Mouse (Mus musculus) heart, postnatal 0 days (tissue): ENCODE measurements around the gene Ggt7. TPM values are rescaled to one million over a fixed set of nuclear protein-coding genes. Genes with fewer than 3 reads are reported as not detected.

Experiments used
- ATAC-seq: fragments of 200-750 bp; cut with Nextera tagmentation; 2 replicates; pipeline ENCODE4 v1.8.0; 2017; ENCODE audit warnings: low read depth, moderate number of reproducible peaks, moderate library complexity; ENCODE audit not compliant: insufficient read depth
- DNase-seq: peaks from one replicate; pipeline ENCODE4 v3.0.0-alpha.2; 2016; ENCODE audit warnings: low spot score
- H3K27ac ChIP-seq: fragments of 300-500 bp; sonication (generic); 2 replicates; pipeline ENCODE4 v1.5.1; 2014; ENCODE audit warnings: low read depth, mild to moderate bottlenecking
- H3K27me3 ChIP-seq: fragments of 300-500 bp; sonication (generic); 2 replicates; pipeline ENCODE4 v1.6.1; 2014; ENCODE audit warnings: low read length, mixed read lengths; ENCODE audit not compliant: control insufficient read depth, insufficient read depth
- H3K36me3 ChIP-seq: fragments of 300-500 bp; sonication (generic); replicated peaks from 2 replicates; pipeline ENCODE4 v1.6.1; 2014; ENCODE audit warnings: low read length, mixed read lengths; ENCODE audit not compliant: control insufficient read depth, insufficient read depth
- H3K4me1 ChIP-seq: fragments of 300-500 bp; sonication (generic); 2 replicates; pipeline ENCODE4 v1.6.1; 2014; ENCODE audit warnings: antibody characterized with exemption; ENCODE audit not compliant: control insufficient read depth, insufficient read depth
- H3K4me2 ChIP-seq: fragments of 300-500 bp; sonication (generic); 2 replicates; pipeline ENCODE4 v1.6.1; 2014; ENCODE audit warnings: low read depth, mild to moderate bottlenecking, low read length, moderate library complexity
- H3K4me3 ChIP-seq: fragments of 300-500 bp; sonication (generic); 2 replicates; pipeline ENCODE4 v1.5.1; 2014; ENCODE audit warnings: low read depth, low read length
- H3K9ac ChIP-seq: fragments of 300-500 bp; sonication (generic); replicated peaks from 2 replicates; pipeline ENCODE4 v1.6.1; 2014; ENCODE audit warnings: low read depth, low read length, mixed read lengths
- H3K9me3 ChIP-seq: fragments of 300-500 bp; sonication (generic); replicated peaks from 2 replicates; pipeline ENCODE4 v1.6.1; 2016; ENCODE audit warnings: low read length; ENCODE audit not compliant: control insufficient read depth
- CTCF ChIP-seq: IDR thresholded peaks from 2 replicates; pipeline ENCODE4 v1.5.1; 2016; ENCODE audit warnings: antibody characterized with exemption, control low read depth, low read depth
- EP300 ChIP-seq: IDR thresholded peaks from 2 replicates; pipeline ENCODE4 v1.6.1; 2016; ENCODE audit warnings: antibody characterized with exemption, low read depth
- WGBS: fragments of 180-500 bp; shearing (Covaris S2); extraction: QIAGEN DNeasy Blood & Tissue Kit; methylation state at CpG from one replicate; pipeline ENCODE4 v1.1.7; 2014; 5-methylcytosine and 5-hydroxymethylcytosine counted together
- polyA plus RNA-seq: library from polyadenylated mRNA; unstranded; fragments of >200 nt; fragmentation: Nextera tagmentation; extraction: Ambion mirVana; gene quantifications from 2 replicates; pipeline ENCODE4 v1.2.1, GENCODE M21; 2015
- total RNA-seq: library from RNA; depleted of rRNA; stranded (reverse); fragments of >200 nt; gene quantifications from 2 replicates; pipeline ENCODE4 v1.2.3, GENCODE M21; 2014; ENCODE audit warnings: low replicate concordance; rRNA removed

The Ggt7 gene
- total RNA-seq (2.9 and 4.7 TPM in 2 replicates), polyA plus RNA-seq (0.81 and 0.98 TPM in 2 replicates)

- TF ChIP-seq EP300 = no peak
- TF ChIP-seq CTCF = peak; percentile 76
- DNase-seq (peak; percentile 99), ATAC-seq (peak; percentile 99)
- Histone ChIP-seq H3K4me1 (peaks cover 10% of the 10 kb centered on the region), H3K27ac (peak within 1 kb of the TSS; percentile 82), H3K36me3 (no peaks in the 10 kb centered on the region), H3K27me3 (peaks cover 17% of the 10 kb centered on the region), H3K4me3 (peak within 1 kb of the TSS; percentile 87), H3K9me3 (no peaks in the 10 kb centered on the region), H3K9ac (peak within 1 kb of the TSS; percentile 65), H3K4me2 (peak within 1 kb of the TSS; percentile 95)
- WGBS = 3% methylated on average over 67 of the region's 70 CpGs
These were observed at the start of gene Ggt7, which contains the start of gene Acss2 for GRCm38 (mm10) chr2:155517455-155518423. Ggt7 (minus strand) TSS chr2:155518237. Acss2 (plus strand) TSS chr2:155517948.

GRCm38 (mm10) chr2:155567751-155568150, 49.7 kb upstream of the Ggt7 start:
- no peak for ATAC-seq
- WGBS = 81% methylated on average over 5 of the region's 5 CpGs

DNA sequence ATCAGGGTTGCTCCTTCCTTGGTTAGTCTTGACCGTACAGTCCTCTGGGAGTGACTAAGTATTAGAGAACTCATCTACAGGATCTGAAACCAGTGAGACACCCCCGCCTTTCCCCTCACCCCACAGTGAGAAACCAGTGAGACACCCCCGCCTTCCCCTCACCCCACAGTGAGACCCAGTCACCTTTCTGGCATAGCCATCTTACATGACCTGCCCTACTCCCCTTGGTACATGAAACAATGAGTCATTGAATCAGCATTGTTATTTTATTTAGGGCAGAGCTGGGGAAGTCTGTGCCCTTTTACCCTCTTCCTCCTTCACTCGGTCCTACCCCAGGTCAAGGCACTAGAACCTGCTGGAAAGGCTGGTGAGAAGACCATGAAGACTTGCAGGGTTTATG, 44.9 kb upstream of the Ggt7 start:
- Histone ChIP-seq H3K27ac (no peak overlapping the region), H3K4me3 (no peak overlapping the region), H3K36me3 (peaks cover 63% of the 10 kb centered on the region), H3K4me2 (no peak overlapping the region), H3K9me3 (no peaks in the 10 kb centered on the region), H3K9ac (no peak overlapping the region), H3K4me1 (no peaks in the 10 kb centered on the region), H3K27me3 (no peaks in the 10 kb centered on the region)
- DNase-seq (no peak), ATAC-seq (no peak)
- WGBS = 77% methylated on average over 4 of the region's 4 CpGs
- TF ChIP-seq EP300 = no peak
- no peak for TF ChIP-seq CTCF

More at GRCm38 (mm10) chr2:155567751-155568150, 49.7 kb upstream of the Ggt7 start:
- H3K4me3 ChIP-seq = no peak overlapping the region
- no peaks in the 10 kb centered on the region for H3K4me1 ChIP-seq
- no peaks in the 10 kb centered on the region for H3K9me3 ChIP-seq
- no peaks in the 10 kb centered on the region for H3K27me3 ChIP-seq
- no peak overlapping the region for H3K4me2 ChIP-seq
- H3K9ac ChIP-seq = no peak overlapping the region
- TF ChIP-seq EP300 (no peak), CTCF (no peak)
- DNase-seq = no peak
- peaks cover 27% of the 10 kb centered on the region for H3K36me3 ChIP-seq
- H3K27ac ChIP-seq = no peak overlapping the region

GRCm38 (mm10) chr2:155562209-155562608, 44.2 kb upstream of the Ggt7 start:
- Histone ChIP-seq H3K27me3 (no peaks in the 10 kb centered on the region), H3K36me3 (peaks cover 57% of the 10 kb centered on the region), H3K4me1 (no peaks in the 10 kb centered on the region), H3K4me3 (no peak overlapping the region), H3K27ac (no peak overlapping the region), H3K9ac (no peak overlapping the region), H3K4me2 (no peak overlapping the region), H3K9me3 (no peaks in the 10 kb centered on the region)
- no peak for ATAC-seq
- TF ChIP-seq EP300 = no peak
- no peak for TF ChIP-seq CTCF
- 29% methylated on average over 1 of the region's 1 CpGs for WGBS
- DNase-seq = no peak

DNA sequence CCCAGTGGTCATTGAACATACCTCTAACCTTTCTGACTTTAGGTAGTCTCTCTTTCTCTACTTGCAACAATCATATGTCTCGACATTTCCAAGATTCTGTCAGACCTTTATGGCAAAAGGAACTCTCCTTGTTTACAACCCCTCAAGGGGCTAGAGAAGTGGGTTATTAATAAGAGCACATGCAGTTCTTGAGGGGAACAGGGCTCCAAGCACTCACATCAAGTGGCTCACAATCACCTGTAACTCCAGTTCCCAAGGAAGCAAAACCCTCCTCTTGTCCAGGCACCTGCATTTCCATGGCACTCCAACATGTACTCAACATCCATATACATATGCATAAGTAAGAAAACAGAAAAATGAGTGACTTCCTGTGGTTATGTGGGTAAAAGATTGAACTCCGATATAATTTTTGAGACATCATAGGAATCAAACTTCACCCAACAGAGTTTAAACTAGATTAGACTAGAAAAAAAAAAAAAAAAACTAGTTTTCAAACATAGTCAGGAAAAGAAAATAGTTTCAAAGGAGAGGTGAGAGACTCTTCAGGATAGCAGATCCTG, 36.5 kb upstream of the Ggt7 start:
- Histone ChIP-seq H3K27me3 (no peaks in the 10 kb centered on the region), H3K4me1 (no peaks in the 10 kb centered on the region), H3K4me3 (no peak overlapping the region), H3K9me3 (no peaks in the 10 kb centered on the region), H3K27ac (no peak overlapping the region), H3K36me3 (peaks cover 18% of the 10 kb centered on the region), H3K9ac (no peak overlapping the region), H3K4me2 (no peak overlapping the region)
- ATAC-seq (no peak), DNase-seq (no peak)
- 73% methylated on average over 2 of the region's 2 CpGs for WGBS
- TF ChIP-seq EP300 (no peak), CTCF (no peak)
